Mouse (Mus musculus) CH12.LX (cell line): ENCODE data around the gene Papss2. TPM values are rescaled to one million over a fixed set of nuclear protein-coding genes. Genes with fewer than 3 reads are reported as not detected.

Experiments used
- DNase-seq: peaks from one replicate; pipeline ENCODE4 v3.0.0-alpha.2; 2013; ENCODE audit errors: extremely low read depth
- H3K27ac ChIP-seq: 2 replicates; pipeline ENCODE4 v1.5.1; 2012; ENCODE audit warnings: low read depth, mild to moderate bottlenecking, control low read depth, moderate library complexity; ENCODE audit not compliant: insufficient read depth
- H3K27me3 ChIP-seq: replicated peaks from 2 replicates; pipeline ENCODE3; 2012; ENCODE audit warnings: inconsistent platforms
- H3K36me3 ChIP-seq, 2 experiments: replicated peaks in 1 of 2; 2 replicates each; pipeline versions ENCODE3 to v1.6.1; 2012; ENCODE audit warnings: inconsistent platforms in 1 of 2, low read length in 1 of 2, mild to moderate bottlenecking in 1 of 2, mixed read lengths in 1 of 2, moderate library complexity in 1 of 2; ENCODE audit not compliant: control insufficient read depth in 1 of 2, insufficient read depth in 1 of 2
- H3K4me1 ChIP-seq, 2 experiments: 2 replicates each; pipeline ENCODE4 v1.6.1; 2012; ENCODE audit warnings: inconsistent platforms in 1 of 2, moderate library complexity in 1 of 2; ENCODE audit not compliant: insufficient read depth in 2 of 2, control insufficient read depth in 1 of 2
- H3K4me2 ChIP-seq: 2 replicates; pipeline ENCODE4 v1.6.1; 2012; ENCODE audit warnings: low read depth, mild to moderate bottlenecking, control low read depth; ENCODE audit not compliant: poor library complexity, insufficient read depth, severe bottlenecking
- H3K4me3 ChIP-seq, 3 experiments: fragments of 150-350 bp in 1 of 3; sonication (generic) in 1 of 3; replicated peaks in 1 of 3; 2 replicates each; pipeline versions ENCODE3 to v1.5.1; 2011 to 2012; ENCODE audit warnings: low read depth in 2 of 3, low read length in 2 of 3, mild to moderate bottlenecking in 2 of 3, moderate library complexity in 2 of 3, control low read depth in 1 of 3, improper control_type of control experiment in 1 of 3, inconsistent platforms in 1 of 3, mixed read lengths in 1 of 3; ENCODE audit not compliant: poor library complexity in 1 of 3
- H3K79me2 ChIP-seq: replicated peaks from 2 replicates; pipeline ENCODE4 v1.6.1; 2012; ENCODE audit warnings: mild to moderate bottlenecking, moderate library complexity; ENCODE audit not compliant: control insufficient read depth, poor library complexity, insufficient read depth, severe bottlenecking; ENCODE audit errors: extremely low read depth
- H3K9ac ChIP-seq: 2 replicates; pipeline ENCODE4 v1.6.1; 2012; ENCODE audit warnings: low read depth, mild to moderate bottlenecking, control low read depth, moderate library complexity; ENCODE audit not compliant: insufficient read depth
- H3K9me3 ChIP-seq: replicated peaks from 2 replicates; pipeline ENCODE3; 2012; ENCODE audit warnings: low read length, inconsistent platforms, mixed read lengths
- E2F4 ChIP-seq: IDR thresholded peaks from 2 replicates; pipeline ENCODE4 v1.6.1; 2011; ENCODE audit warnings: low read depth, low read length, improper control_type of control experiment; ENCODE audit not compliant: insufficient replicate concordance
- ELF1 ChIP-seq: IDR thresholded peaks from 2 replicates; pipeline ENCODE4 v1.6.1; 2014; ENCODE audit warnings: low read depth, mild to moderate bottlenecking, inconsistent platforms, low read length, improper control_type of control experiment
- HCFC1 ChIP-seq: IDR thresholded peaks from 2 replicates; pipeline ENCODE4 v1.6.1; 2012; ENCODE audit warnings: low read depth, mild to moderate bottlenecking, inconsistent platforms, low read length, improper control_type of control experiment
- JUND ChIP-seq: conservative IDR thresholded peaks from 2 replicates; pipeline ENCODE4 v1.6.1; 2011; ENCODE audit warnings: low read depth, low read length, improper control_type of control experiment
- MAFK ChIP-seq: IDR thresholded peaks from 2 replicates; pipeline ENCODE4 v1.6.1; 2011; ENCODE audit warnings: low read length, improper control_type of control experiment; ENCODE audit not compliant: insufficient replicate concordance
- MAX ChIP-seq: IDR thresholded peaks from 2 replicates; pipeline ENCODE4 v1.6.1; 2011; ENCODE audit warnings: low read length, improper control_type of control experiment
- MXI1 ChIP-seq: IDR thresholded peaks from 2 replicates; pipeline ENCODE4 v1.6.1; 2011; ENCODE audit warnings: mild to moderate bottlenecking, low read depth, low read length, improper control_type of control experiment
- PAX5 ChIP-seq: IDR thresholded peaks from 2 replicates; pipeline ENCODE4 v1.6.1; 2012; ENCODE audit warnings: low read length, inconsistent platforms, mixed read lengths
- POLR2AphosphoS2 ChIP-seq: IDR thresholded peaks from 2 replicates; pipeline ENCODE4 v1.6.1; 2011; ENCODE audit warnings: low read depth, low read length, improper control_type of control experiment
- RAD21 ChIP-seq: IDR thresholded peaks from 2 replicates; pipeline ENCODE4 v1.6.1; 2011; ENCODE audit warnings: low read depth, mild to moderate bottlenecking, low read length, improper control_type of control experiment, moderate library complexity
- RCOR1 ChIP-seq: conservative IDR thresholded peaks from 2 replicates; pipeline ENCODE4 v1.6.1; 2012; ENCODE audit warnings: low read depth, mild to moderate bottlenecking, inconsistent platforms, low read length, improper control_type of control experiment
- TBP ChIP-seq: conservative IDR thresholded peaks from 2 replicates; pipeline ENCODE4 v1.6.1; 2011; ENCODE audit warnings: low read depth, low read length, improper control_type of control experiment
- TCF12 ChIP-seq: IDR thresholded peaks from 2 replicates; pipeline ENCODE4 v1.6.1; 2014; ENCODE audit warnings: low read depth, mild to moderate bottlenecking, inconsistent platforms, low read length, improper control_type of control experiment
- UBTF ChIP-seq: IDR thresholded peaks from 2 replicates; pipeline ENCODE4 v1.6.1; 2012; ENCODE audit warnings: low read depth, mild to moderate bottlenecking, inconsistent platforms, low read length, improper control_type of control experiment, moderate library complexity
- ZC3H11A ChIP-seq: IDR thresholded peaks from 2 replicates; pipeline ENCODE4 v1.6.1; 2012; ENCODE audit warnings: low read depth, mild to moderate bottlenecking, inconsistent platforms, low read length, improper control_type of control experiment
- ZNF384 ChIP-seq: IDR thresholded peaks from 2 replicates; pipeline ENCODE4 v1.6.1; 2012; ENCODE audit warnings: low read depth, low read length, improper control_type of control experiment, inconsistent platforms
- dilution Hi-C: fragments of 300-500 bp; cut with MboI; formaldehyde crosslinking; loops from 2 replicates; pipeline ENCODE4 v1.14.3; 2020; ENCODE audit warnings: low sequenced_read_pairs; ENCODE audit not compliant: extremely low pct_unique_long_range_greater_than_20kb, extremely low pct_ligation_motif_present
- in situ Hi-C: fragments of 300-500 bp; cut with MboI; formaldehyde crosslinking; loops from 3 replicates; pipeline ENCODE4 v1.14.3; 2019; ENCODE audit warnings: low sequenced_read_pairs, low pct_ligation_motif_present, low pct_unique_long_range_greater_than_20kb, mixed read lengths
- polyA plus RNA-seq: library from polyadenylated mRNA; unstranded; fragments of >175 nt; gene quantifications from 2 replicates; pipeline ENCODE4 v1.2.1, GENCODE M21; 2012; ENCODE audit warnings: low read depth; ENCODE audit not compliant: insufficient read length
- total RNA-seq, 2 experiments: library from RNA; depleted of rRNA; stranded (reverse); fragments of 300-350 nt in 1 of 2; fragments of >200 nt in 1 of 2; gene quantifications; 2 replicates each; pipeline ENCODE4 v1.2.3; 2012 to 2014

The Papss2 gene
- total RNA-seq (2012; rRNA removed) (0.21 and 0.42 TPM in 2 replicates), total RNA-seq (2014; rRNA removed) (0.23 and 0.39 TPM in 2 replicates), polyA plus RNA-seq (0.36 and 0.44 TPM in 2 replicates)

DNA sequence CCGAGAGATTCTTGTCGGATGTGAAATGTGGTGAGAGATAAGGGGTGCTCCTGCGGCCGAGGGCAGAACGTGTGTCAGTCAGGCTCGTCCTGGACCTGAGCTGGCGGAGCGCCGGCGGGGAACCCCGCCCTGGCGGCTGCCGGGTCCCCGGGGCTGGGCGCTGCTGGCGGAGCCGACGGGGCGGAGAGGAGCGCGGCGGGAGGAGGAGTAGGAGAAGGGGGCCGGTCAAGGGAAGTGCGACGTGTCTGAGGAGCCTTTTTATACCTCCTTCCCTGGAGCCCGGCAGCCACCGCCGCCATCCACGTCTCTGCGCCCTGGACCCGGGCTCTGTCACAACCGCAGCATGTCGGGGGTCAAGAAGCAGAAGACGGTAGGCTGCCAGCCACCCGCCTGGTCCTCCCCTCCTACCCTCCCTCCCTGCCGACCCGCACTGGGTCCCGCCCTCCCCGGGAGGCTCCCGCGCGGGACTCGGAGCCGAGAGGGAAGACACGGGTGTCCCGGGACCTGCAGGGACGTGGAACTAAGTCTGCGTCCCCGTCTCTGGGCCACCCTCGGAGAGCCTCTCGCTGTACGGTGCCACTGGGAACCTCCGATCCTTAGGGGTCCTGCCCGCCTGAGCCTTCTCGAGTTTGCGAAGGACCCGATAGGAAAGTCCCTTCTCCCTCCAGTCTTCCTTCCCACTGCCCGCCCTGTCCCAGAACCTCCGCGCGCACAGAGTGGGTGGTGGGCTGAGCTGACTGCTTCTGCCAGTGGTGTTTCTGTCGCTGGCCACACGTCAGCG lies at the start of gene Papss2:
TSS of gene Papss2 (plus strand) at position 285 of the 781 bp plus-strand sequence.
- Histone ChIP-seq H3K4me2 (peak within 1 kb of the TSS; percentile 52), H3K79me2 (no peaks in the 10 kb centered on the region), H3K4me1 (peaks cover 9 to 18% of the 10 kb centered on the region in 2 experiments; a peak in 3 of 4 replicates), H3K9ac (peak within 1 kb of the TSS; percentile 5; the same call in 1 of the 2 replicates), H3K4me3 (peak within 1 kb of the TSS in 2 of 3 experiments; percentile 20 to 29), H3K27me3 (peaks cover 5% of the 10 kb centered on the region), H3K36me3 (no peaks in the 10 kb centered on the region), H3K9me3 (no peaks in the 10 kb centered on the region), H3K27ac (no peak within 1 kb of the TSS)
- DNase-seq, result no peak
- TF ChIP-seq RCOR1 (no peak), MAFK (no peak), ELF1 (no peak), UBTF (peak; percentile 82)
- in situ Hi-C loops, result no loop called here
- dilution Hi-C loops, result no loop called here

DNA sequence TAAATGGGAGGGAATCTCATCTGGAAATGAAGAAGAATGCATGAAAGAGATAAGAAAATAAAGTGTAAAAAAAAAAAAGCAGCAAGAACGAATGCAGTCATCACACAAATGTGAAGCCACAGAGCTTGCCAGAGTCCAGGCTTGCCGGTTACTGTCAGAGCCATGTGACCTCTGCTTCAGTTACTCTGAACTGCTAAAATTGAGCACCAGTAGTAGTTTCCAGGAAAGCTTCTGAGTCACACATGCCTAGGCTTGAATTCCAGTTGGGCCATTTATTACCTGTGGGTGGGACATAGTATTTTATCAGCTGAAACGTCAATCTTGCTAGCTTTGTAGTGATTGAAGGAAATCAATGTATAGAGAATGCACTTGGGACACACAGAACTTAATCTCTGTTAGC lies 48.2 kb upstream of the Papss2 start:
- dilution Hi-C loops (no loop called here), in situ Hi-C loops (no loop called here)
- Histone ChIP-seq H3K79me2 (no peaks in the 10 kb centered on the region), H3K4me3 (no peak overlapping the region), H3K27me3 (no peaks in the 10 kb centered on the region), H3K9ac (no peak overlapping the region), H3K36me3 (no peaks in the 10 kb centered on the region), H3K4me2 (no peak overlapping the region), H3K9me3 (no peaks in the 10 kb centered on the region), H3K4me1 (no peaks in the 10 kb centered on the region), H3K27ac (no peak overlapping the region)
- no peak for TF ChIP-seq E2F4
- TF ChIP-seq HCFC1, result no peak
- no peak for TF ChIP-seq JUND
- no peak for TF ChIP-seq RAD21
- TF ChIP-seq MXI1, result no peak
- TF ChIP-seq TCF12, result no peak
- no peak for TF ChIP-seq RCOR1
- no peak for TF ChIP-seq ZC3H11A
- no peak for TF ChIP-seq POLR2AphosphoS2
- no peak for DNase-seq

DNA sequence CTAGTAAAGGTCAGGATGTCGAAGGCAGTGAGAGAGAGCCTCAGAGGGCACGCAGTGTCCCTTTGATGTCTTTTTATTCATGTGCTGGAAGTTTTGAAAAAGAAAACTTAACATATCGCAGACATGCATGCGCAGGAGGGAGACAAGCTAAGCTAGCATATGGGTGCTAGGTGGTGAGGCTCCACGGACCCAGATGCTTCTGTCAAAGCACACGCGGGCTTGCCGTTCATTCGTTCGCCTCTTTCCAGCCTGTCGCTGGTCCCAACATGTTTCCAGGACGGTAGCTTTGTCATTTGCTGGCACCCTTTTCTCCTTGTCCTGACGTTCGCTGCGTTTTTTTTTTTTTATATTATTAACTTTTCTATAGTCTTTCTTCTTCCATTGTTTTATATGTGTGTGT lies 47.4 kb upstream of the Papss2 start:
- no peaks in the 10 kb centered on the region for H3K9me3 ChIP-seq
- H3K27me3 ChIP-seq, result no peaks in the 10 kb centered on the region
- in situ Hi-C loops (no loop called here), dilution Hi-C loops (no loop called here)
- no peak overlapping the region for H3K4me3 ChIP-seq
- H3K9ac ChIP-seq, result no peak overlapping the region
- H3K79me2 ChIP-seq, result no peaks in the 10 kb centered on the region
- H3K27ac ChIP-seq, result no peak overlapping the region
- no peak overlapping the region for H3K4me2 ChIP-seq
- TF ChIP-seq MAX, result no peak
- no peak for TF ChIP-seq PAX5
- no peak for TF ChIP-seq TBP
- no peak for TF ChIP-seq RAD21
- no peak for TF ChIP-seq ZNF384
- no peak for TF ChIP-seq E2F4
- TF ChIP-seq POLR2AphosphoS2, result no peak
- H3K4me1 ChIP-seq, result no peaks in the 10 kb centered on the region
- no peak for DNase-seq
- H3K36me3 ChIP-seq, result no peaks in the 10 kb centered on the region
